Mouse (Mus musculus) left cerebral cortex, adult 8-10 months (tissue): Measurements from ENCODE around the gene Gm20604. TPM values are rescaled to one million over a fixed set of nuclear protein-coding genes. Genes with fewer than 3 reads are reported as not detected.
A peak's percentile ranks its signal among the peaks of the same experiment; 100 is the strongest.

Source experiments
- DNase-seq, 2 experiments: peaks; one replicate each; pipeline ENCODE4 v3.0.0; 2022; ENCODE audit warnings: low spot score in 2 of 2
- total RNA-seq, 4 experiments: library from RNA; stranded (reverse); gene quantifications; 2 replicates each; pipeline ENCODE4 v1.2.4; 2022

The Gm20604 gene
- total RNA-seq, 4 experiments from 2014 or later = 15.1 to 21.1 (median 18.1) TPM

- no peak for DNase-seq
Observed at GRCm38 (mm10) chr12:102743036-102743588, 15.4 kb downstream of the Gm20604 start.

- DNase-seq = no peak
Observed at GRCm38 (mm10) chr12:102742056-102742455, 16.4 kb downstream of the Gm20604 start.

- DNase-seq = no peak
Observed at GRCm38 (mm10) chr12:102740285-102740684, 18.2 kb downstream of the Gm20604 start.

DNA sequence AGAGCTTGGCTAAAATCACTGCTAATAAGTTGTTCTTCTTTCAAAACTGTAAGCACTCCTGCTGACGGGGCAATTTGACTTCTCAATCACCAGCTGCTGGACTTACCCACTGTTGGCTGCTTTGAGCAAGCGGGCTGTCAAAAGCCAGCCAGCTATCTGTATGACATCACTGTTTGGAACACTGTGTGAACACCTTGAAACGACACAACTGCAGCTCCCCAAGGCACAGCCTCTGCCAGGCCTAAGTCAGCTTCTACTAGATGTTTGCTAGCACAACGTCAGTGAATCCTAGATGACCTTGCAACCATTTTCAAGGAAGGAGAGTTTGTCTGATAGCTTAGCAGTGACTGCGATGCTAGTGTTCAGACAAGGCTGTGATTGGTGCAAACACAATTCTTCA is 19.4 kb downstream of the Gm20604 start:
- no peak for DNase-seq

GRCm38 (mm10) chr12:102733381-102733780 is 25.1 kb downstream of the Gm20604 start:
- DNase-seq = no peak

- no peak for DNase-seq
Observed at GRCm38 (mm10) chr12:102730798-102731619, 27.5 kb downstream of the Gm20604 start.

GRCm38 (mm10) chr12:102729855-102730797 is 28.3 kb downstream of the Gm20604 start:
- DNase-seq = peak in 1 of 2 experiments; percentile 84

GRCm38 (mm10) chr12:102725761-102726175 is 32.7 kb downstream of the Gm20604 start:
- no peak for DNase-seq

DNA sequence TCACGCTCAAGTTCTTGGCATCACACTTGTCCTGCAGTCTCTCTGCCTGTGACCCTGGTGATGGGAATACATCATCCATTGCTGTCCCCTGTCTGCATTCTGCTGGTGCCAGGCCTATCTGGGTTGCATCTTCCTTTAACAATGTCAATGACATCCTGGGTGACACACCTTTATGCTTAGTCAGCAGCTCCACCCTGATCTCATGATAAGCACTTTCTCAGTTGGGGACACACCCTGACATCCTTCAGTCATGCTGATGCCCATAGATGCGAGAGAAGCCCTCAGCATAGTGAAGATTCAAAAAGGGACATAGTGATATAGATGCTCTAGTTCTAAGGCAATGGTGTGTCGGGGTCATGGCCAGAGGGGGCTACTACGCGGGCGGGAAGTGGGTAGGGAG is 33.3 kb downstream of the Gm20604 start:
- DNase-seq = no peak

- DNase-seq = peak in 1 of 2 experiments; percentile 70
Observed at GRCm38 (mm10) chr12:102723861-102724260, 34.6 kb downstream of the Gm20604 start.

DNA sequence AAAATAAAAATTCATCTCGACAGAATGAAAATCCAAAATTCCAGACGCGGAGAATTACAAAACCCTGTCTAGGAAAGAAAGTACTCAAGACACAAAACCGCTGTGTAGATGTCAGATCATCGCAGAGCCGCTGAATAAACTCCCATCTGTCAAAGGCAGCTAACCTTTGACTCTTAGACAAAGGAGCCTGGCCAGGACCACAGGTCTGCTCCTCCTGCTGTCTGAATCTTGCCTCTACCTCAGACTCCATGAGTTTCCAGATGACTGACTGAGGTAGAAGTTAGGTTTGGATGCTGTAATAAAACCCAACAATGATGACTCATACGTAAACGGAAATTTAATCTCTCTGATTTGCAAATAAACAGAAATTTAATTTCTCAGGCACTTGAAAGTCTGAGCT is 35.5 kb downstream of the Gm20604 start:
- DNase-seq = no peak

- no peak for DNase-seq
Observed at GRCm38 (mm10) chr12:102722451-102722850, 36.0 kb downstream of the Gm20604 start.

GRCm38 (mm10) chr12:102719552-102720315 is 38.7 kb downstream of the Gm20604 start:
- DNase-seq = no peak

GRCm38 (mm10) chr12:102714654-102715395 is 43.6 kb downstream of the Gm20604 start:
- DNase-seq = no peak

DNA sequence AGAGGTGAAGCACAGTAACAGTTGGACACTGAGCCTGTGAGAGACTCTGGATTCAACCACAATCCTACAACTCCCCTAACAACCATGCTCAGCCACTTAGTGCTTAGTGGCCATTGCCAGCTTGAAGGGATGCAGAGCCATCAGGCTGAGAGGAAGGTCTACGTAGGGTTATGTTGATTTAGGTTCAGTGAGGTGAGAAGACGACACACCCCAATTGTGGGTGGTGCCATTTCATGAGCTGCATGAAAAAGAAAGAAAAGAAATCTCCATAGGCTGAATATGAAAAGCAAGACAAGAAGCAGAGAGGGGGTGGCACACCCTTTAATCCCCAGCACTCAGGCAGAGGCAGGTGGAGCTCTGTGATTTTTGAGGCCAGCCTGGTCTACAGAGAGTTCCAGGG is 44.4 kb downstream of the Gm20604 start:
- DNase-seq = no peak

- no peak for DNase-seq
Observed at GRCm38 (mm10) chr12:102713153-102713865, 45.2 kb downstream of the Gm20604 start.

DNA sequence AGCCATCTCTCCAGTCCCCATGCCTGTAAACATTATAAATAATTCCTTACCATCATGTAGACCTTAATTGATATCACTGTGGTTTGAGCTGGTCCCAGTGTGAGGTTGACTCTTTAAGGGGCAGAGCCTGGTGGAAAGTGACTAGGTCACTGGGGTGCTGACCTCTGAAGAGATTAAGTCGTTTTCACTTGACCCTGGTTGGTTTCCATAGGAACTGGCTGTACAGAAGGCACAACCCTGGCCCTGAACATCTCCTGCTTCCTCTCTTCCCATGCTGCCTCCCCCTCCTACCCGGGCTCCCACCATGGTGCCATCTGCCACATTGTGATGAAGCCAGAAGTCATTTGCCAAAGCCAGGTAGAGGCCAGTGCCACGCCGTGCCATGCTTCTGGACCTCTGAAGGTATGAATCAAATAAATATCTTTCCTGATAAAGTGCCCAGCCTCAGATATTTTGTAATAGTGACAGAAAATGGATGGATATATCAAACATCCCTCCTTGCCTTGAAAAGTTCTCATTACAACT is 47.6 kb downstream of the Gm20604 start:
- no peak for DNase-seq

DNA sequence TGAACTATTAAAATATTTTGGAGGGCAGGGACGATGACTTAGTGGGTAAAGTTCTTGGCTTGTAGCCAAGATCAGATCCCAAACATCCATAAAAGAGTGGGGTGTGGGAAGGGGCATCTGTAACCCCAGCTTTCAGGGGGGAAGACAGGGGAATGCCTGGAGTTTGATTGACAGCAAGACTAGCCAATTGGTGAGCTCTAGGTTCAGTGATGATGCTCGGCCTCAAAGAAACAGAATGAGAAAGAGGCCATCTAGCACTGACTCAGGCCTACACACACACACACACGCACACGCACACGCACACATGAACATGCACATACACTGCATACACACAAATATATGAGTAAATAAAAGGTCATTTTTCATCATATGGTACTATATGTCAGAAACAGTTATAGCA is 48.6 kb downstream of the Gm20604 start:
- no peak for DNase-seq

DNA sequence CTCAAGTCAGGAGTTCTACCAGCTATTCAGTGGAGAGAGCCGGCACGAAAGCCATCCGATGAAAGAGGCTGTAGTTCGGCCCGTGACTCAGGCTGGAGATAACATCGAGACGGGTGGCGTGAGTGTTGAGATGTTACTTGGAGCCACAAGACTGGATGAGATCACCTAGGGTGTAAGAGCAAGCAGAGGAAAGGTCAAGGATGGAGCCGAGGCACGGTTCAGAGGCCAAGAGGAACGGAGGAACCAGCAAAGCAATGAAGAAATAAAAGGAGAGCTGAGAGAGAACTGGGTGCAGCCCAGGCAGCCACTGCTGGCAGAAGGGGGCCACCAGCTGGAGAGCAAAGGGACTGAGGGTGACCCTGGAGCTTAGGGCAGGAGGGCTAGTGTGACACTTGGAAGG is 50.3 kb downstream of the Gm20604 start:
- DNase-seq = no peak
